Mouse (Mus musculus) gastrocnemius, postnatal 36 days (tissue): ENCODE data around the gene Best3. TPM values are rescaled to one million over a fixed set of nuclear protein-coding genes. Genes with fewer than 3 reads are reported as not detected.

ENCODE experiments used
- DNase-seq, 2 experiments: peaks; one replicate each; pipeline ENCODE4 v3.0.0; 2022
- intact Hi-C: fragments of 180-260 bp; cut with DNase I; formaldehyde crosslinking; loops from one replicate; pipeline ENCODE4 v1.15.1; 2025
- total RNA-seq, 2 experiments: library from RNA; stranded (reverse); gene quantifications; 2 replicates each; pipeline ENCODE4 v1.2.3; 2021

Best3 gene
- total RNA-seq, 2 experiments from 2014 or later, result 20.9 to 24.3 TPM

- DNase-seq, result no peak
- intact Hi-C loops, result no loop called here
Measured at GRCm38 (mm10) chr10:116977455-116977854, 8.7 kb upstream of the Best3 start.

- no peak for DNase-seq
- intact Hi-C loops, result no loop called here
Measured at GRCm38 (mm10) chr10:116977858-116978257, 8.3 kb upstream of the Best3 start.

- DNase-seq, result no peak
- intact Hi-C loops, result no loop called here
Measured at GRCm38 (mm10) chr10:116978841-116979240, 7.3 kb upstream of the Best3 start.

- no peak for DNase-seq
- intact Hi-C loops, result loop anchor here (5.0 kb wide), 1 partner anchor 52 kb away; no protein-coding TSS in a partner anchor
Measured at GRCm38 (mm10) chr10:116980273-116980672, 5.8 kb upstream of the Best3 start.

GRCm38 (mm10) chr10:116980888-116981287 lies 5.2 kb upstream of the Best3 start:
- no peak for DNase-seq
- intact Hi-C loops, result loop anchor here (5.0 kb wide), 1 partner anchor 51 kb away; no protein-coding TSS in a partner anchor

GRCm38 (mm10) chr10:116982526-116982925 lies 3.6 kb upstream of the Best3 start:
- intact Hi-C loops, result loop anchor here (5.0 kb wide), 1 partner anchor 50 kb away; no protein-coding TSS in a partner anchor
- no peak for DNase-seq

- intact Hi-C loops, result loop anchor here (5.0 kb wide), 1 partner anchor 47 kb away; no protein-coding TSS in a partner anchor
- no peak for DNase-seq
Measured at GRCm38 (mm10) chr10:116984836-116985235, 1.3 kb upstream of the Best3 start.

GRCm38 (mm10) chr10:116993971-116994370 lies 7.9 kb downstream of the Best3 start:
- DNase-seq, result no peak
- intact Hi-C loops, result loop anchor here (5.0 kb wide), 1 partner anchor 33 kb away; no protein-coding TSS in a partner anchor

- DNase-seq, result no peak
- intact Hi-C loops, result no loop called here
Measured at GRCm38 (mm10) chr10:116995162-116995561, 9.0 kb downstream of the Best3 start.

- intact Hi-C loops, result no loop called here
- DNase-seq, result no peak
Measured at GRCm38 (mm10) chr10:116995584-116996235, 9.6 kb downstream of the Best3 start.

GRCm38 (mm10) chr10:116996236-116996600 lies 10.1 kb downstream of the Best3 start:
- intact Hi-C loops, result no loop called here
- DNase-seq, result peak; percentile 56 to 71

- intact Hi-C loops, result no loop called here
- DNase-seq, result no peak
Measured at GRCm38 (mm10) chr10:116998716-116999455, 12.8 kb downstream of the Best3 start.

GRCm38 (mm10) chr10:117000975-117001374 lies 14.9 kb downstream of the Best3 start:
- DNase-seq, result no peak
- intact Hi-C loops, result no loop called here

- DNase-seq, result no peak
- intact Hi-C loops, result no loop called here
Measured at GRCm38 (mm10) chr10:117004695-117005094, 18.6 kb downstream of the Best3 start.

GRCm38 (mm10) chr10:117005707-117006464 lies 19.8 kb downstream of the Best3 start:
- intact Hi-C loops, result no loop called here
- no peak for DNase-seq

GRCm38 (mm10) chr10:117009691-117010090 lies 23.6 kb downstream of the Best3 start:
- intact Hi-C loops, result no loop called here
- DNase-seq, result no peak

- no peak for DNase-seq
- intact Hi-C loops, result no loop called here
Measured at GRCm38 (mm10) chr10:117011047-117011446, 24.9 kb downstream of the Best3 start.

- intact Hi-C loops, result no loop called here
- DNase-seq, result no peak
Measured at GRCm38 (mm10) chr10:117013689-117014390, 27.7 kb downstream of the Best3 start.

- DNase-seq, result no peak
- intact Hi-C loops, result no loop called here
Measured at GRCm38 (mm10) chr10:117014565-117014964, 28.5 kb downstream of the Best3 start.

GRCm38 (mm10) chr10:117018281-117018840 lies 32.2 kb downstream of the Best3 start:
- intact Hi-C loops, result no loop called here
- DNase-seq, result peak; percentile 43 to 44
